Mouse (Mus musculus) kidney, adult 2 months (tissue): Measurements from ENCODE around the gene Tulp4. TPM values are rescaled to one million over a fixed set of nuclear protein-coding genes. Genes with fewer than 3 reads are reported as not detected.

Experiments
- DNase-seq: peaks from one replicate; pipeline ENCODE4 v3.0.0; 2021
- H3K27ac ChIP-seq: fragments of 200-500 bp; 2 replicates; pipeline ENCODE4 v1.5.1; 2012; ENCODE audit warnings: low read depth, low read length, control low read depth, inconsistent platforms; ENCODE audit not compliant: insufficient read depth
- H3K27me3 ChIP-seq: fragments of 200-500 bp; replicated peaks from 2 replicates; pipeline ENCODE4 v1.6.1; 2012; ENCODE audit warnings: mild to moderate bottlenecking, moderate library complexity, low read length, inconsistent platforms; ENCODE audit not compliant: control insufficient read depth, insufficient read depth
- H3K36me3 ChIP-seq: fragments of 200-500 bp; 2 replicates; pipeline ENCODE4 v1.6.1; 2012; ENCODE audit warnings: mild to moderate bottlenecking, moderate library complexity, low read length, inconsistent platforms; ENCODE audit not compliant: control insufficient read depth, insufficient read depth
- H3K4me1 ChIP-seq: fragments of 200-500 bp; 2 replicates; pipeline ENCODE4 v1.6.1; 2011; ENCODE audit warnings: low read length; ENCODE audit not compliant: control insufficient read depth, insufficient read depth
- H3K4me3 ChIP-seq: fragments of 200-500 bp; 2 replicates; pipeline ENCODE4 v1.5.1; 2011; ENCODE audit warnings: mild to moderate bottlenecking, low read depth, low read length, control low read depth; ENCODE audit not compliant: insufficient read depth
- CTCF ChIP-seq: fragments of 200-500 bp; conservative IDR thresholded peaks from 2 replicates; pipeline ENCODE4 v1.5.1; 2011; ENCODE audit warnings: low read depth, mild to moderate bottlenecking, control low read depth, low read length, moderate library complexity, mixed read lengths; ENCODE audit not compliant: insufficient read depth, insufficient read length
- POLR2A ChIP-seq: fragments of 200-500 bp; IDR thresholded peaks from one replicate; pipeline ENCODE4 v1.6.1; 2011; ENCODE audit warnings: low read depth, low read length, control low read depth
- WGBS: fragments of 180-500 bp; shearing (Covaris S2); methylation state at CpG from one replicate; pipeline ENCODE4 v1.1.7; 2018; 5-methylcytosine and 5-hydroxymethylcytosine counted together
- polyA plus RNA-seq: library from polyadenylated mRNA; depleted of rRNA; stranded (reverse); fragments of >200 nt; gene quantifications from 2 replicates; pipeline ENCODE4 v1.2.3, GENCODE M21; 2012

The Tulp4 gene
- polyA plus RNA-seq, 1 experiment, result 42.5 TPM

DNA sequence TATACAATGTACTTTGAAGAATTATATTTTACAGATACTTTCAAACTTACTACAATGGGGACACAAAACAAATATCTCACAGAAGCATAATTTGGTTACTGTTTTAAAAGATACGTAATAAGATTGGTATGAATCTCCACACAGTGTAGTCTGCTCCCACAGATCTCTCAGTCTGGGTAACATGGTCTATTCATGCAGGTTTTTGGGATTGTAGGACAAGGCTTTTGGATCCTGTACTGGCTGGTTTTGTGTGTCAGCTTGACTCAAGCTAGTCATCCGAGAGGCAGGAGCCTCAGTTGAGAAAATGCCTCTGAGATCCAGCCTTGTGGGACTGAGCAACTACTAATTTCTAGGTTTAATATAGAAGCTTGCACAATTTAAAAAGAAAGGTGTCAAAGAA lies 35.1 kb downstream of the Tulp4 start:
- Histone ChIP-seq H3K4me3 (no peak overlapping the region), H3K27ac (no peak overlapping the region), H3K4me1 (no peaks in the 10 kb centered on the region), H3K36me3 (peaks cover 2% of the 10 kb centered on the region; the same call in 1 of the 2 replicates), H3K27me3 (no peaks in the 10 kb centered on the region)
- DNase-seq, result no peak
- WGBS, result 92% methylated on average over 2 of the region's 2 CpGs
- TF ChIP-seq POLR2A, result no peak
- no peak for TF ChIP-seq CTCF

GRCm38 (mm10) chr17:6145244-6145643 lies 39.0 kb downstream of the Tulp4 start:
- WGBS, result 79% methylated on average over 2 of the region's 2 CpGs
- no peak overlapping the region for H3K27ac ChIP-seq
- no peaks in the 10 kb centered on the region for H3K27me3 ChIP-seq
- H3K36me3 ChIP-seq, result no peaks in the 10 kb centered on the region
- no peak for DNase-seq
- H3K4me1 ChIP-seq, result no peaks in the 10 kb centered on the region
- no peak overlapping the region for H3K4me3 ChIP-seq
- TF ChIP-seq POLR2A, result no peak
- TF ChIP-seq CTCF, result no peak

DNA sequence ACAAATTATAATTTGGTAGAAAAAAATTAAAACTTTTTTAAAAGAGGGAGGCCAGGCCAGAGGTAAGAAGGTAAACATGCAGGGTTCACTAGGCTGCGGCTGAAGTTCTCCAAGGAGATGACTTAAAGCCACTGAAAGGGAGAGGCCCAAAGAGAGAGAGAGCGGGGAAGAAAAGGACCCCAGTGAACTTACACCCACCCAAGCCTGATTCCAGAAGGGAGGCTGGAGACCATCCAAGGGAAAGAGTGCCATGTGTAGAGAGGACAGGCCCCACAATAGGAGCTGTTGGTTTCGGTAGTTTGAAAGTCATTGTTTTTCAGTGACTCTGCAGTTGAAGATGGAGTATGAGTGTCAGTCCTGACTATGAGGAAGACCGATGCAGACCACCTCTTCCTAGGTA lies 46.7 kb downstream of the Tulp4 start:
- TF ChIP-seq CTCF, result no peak
- TF ChIP-seq POLR2A, result no peak
- Histone ChIP-seq H3K36me3 (no peaks in the 10 kb centered on the region), H3K27ac (no peak overlapping the region), H3K4me1 (no peaks in the 10 kb centered on the region), H3K27me3 (no peaks in the 10 kb centered on the region), H3K4me3 (no peak overlapping the region)
- no peak for DNase-seq
- 94% methylated on average over 4 of the region's 4 CpGs for WGBS

DNA sequence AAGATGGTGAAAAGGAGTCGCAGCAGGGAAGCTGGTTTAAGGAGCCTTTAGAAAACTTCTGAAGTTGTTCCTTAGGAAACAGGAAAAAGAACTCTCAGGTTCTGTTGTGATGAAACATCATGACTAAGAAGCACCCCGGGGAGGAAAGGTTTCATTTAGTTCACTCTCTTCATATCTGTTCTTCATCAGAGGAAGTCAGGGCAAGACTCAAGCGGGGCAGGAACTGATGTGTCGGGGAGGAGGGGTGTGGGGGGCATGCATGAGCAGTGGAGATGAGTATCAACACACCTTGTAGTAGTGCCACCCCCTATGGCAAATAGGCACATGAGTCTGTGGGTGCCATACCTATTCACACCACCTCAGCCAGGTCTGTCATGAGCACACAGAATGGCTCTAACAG lies 47.3 kb downstream of the Tulp4 start:
- TF ChIP-seq POLR2A (no peak), CTCF (no peak)
- Histone ChIP-seq H3K27me3 (no peaks in the 10 kb centered on the region), H3K4me1 (no peaks in the 10 kb centered on the region), H3K27ac (no peak overlapping the region), H3K36me3 (no peaks in the 10 kb centered on the region), H3K4me3 (no peak overlapping the region)
- 79% methylated on average over 4 of the region's 4 CpGs for WGBS
- DNase-seq, result no peak

GRCm38 (mm10) chr17:6154366-6154765 lies 48.1 kb downstream of the Tulp4 start:
- no peak for TF ChIP-seq POLR2A
- TF ChIP-seq CTCF, result no peak

GRCm38 (mm10) chr17:6160495-6160894 lies 54.3 kb downstream of the Tulp4 start:
- 73% methylated on average over 6 of the region's 6 CpGs for WGBS
- no peaks in the 10 kb centered on the region for H3K36me3 ChIP-seq
- H3K27me3 ChIP-seq, result no peaks in the 10 kb centered on the region
- no peak overlapping the region for H3K4me3 ChIP-seq
- no peaks in the 10 kb centered on the region; the same call in 1 of the 2 replicates for H3K4me1 ChIP-seq
- no peak overlapping the region for H3K27ac ChIP-seq
- TF ChIP-seq CTCF, result no peak
- no peak for TF ChIP-seq POLR2A
- DNase-seq, result no peak

More at GRCm38 (mm10) chr17:6154366-6154765, 48.1 kb downstream of the Tulp4 start:
- Histone ChIP-seq H3K4me1 (no peaks in the 10 kb centered on the region; the same call in 1 of the 2 replicates), H3K27me3 (no peaks in the 10 kb centered on the region), H3K4me3 (no peak overlapping the region), H3K27ac (no peak overlapping the region), H3K36me3 (no peaks in the 10 kb centered on the region)
- DNase-seq, result no peak
- 74% methylated on average over 4 of the region's 4 CpGs for WGBS

GRCm38 (mm10) chr17:6161916-6162315 lies 55.7 kb downstream of the Tulp4 start:
- Histone ChIP-seq H3K27me3 (no peaks in the 10 kb centered on the region), H3K27ac (no peak overlapping the region), H3K4me1 (no peaks in the 10 kb centered on the region; the same call in 1 of the 2 replicates), H3K36me3 (no peaks in the 10 kb centered on the region), H3K4me3 (no peak overlapping the region)
- TF ChIP-seq POLR2A (no peak), CTCF (no peak)
- WGBS, result 90% methylated on average over 9 of the region's 9 CpGs
- DNase-seq, result no peak

GRCm38 (mm10) chr17:6162761-6163160 lies 56.5 kb downstream of the Tulp4 start:
- no peak for TF ChIP-seq CTCF
- no peak for TF ChIP-seq POLR2A
- Histone ChIP-seq H3K36me3 (no peaks in the 10 kb centered on the region), H3K4me3 (no peak overlapping the region), H3K4me1 (peaks cover under 1% of the 10 kb centered on the region; the same call in 1 of the 2 replicates), H3K27ac (no peak overlapping the region), H3K27me3 (no peaks in the 10 kb centered on the region)
- WGBS, result 49% methylated on average over 1 of the region's 1 CpGs
- no peak for DNase-seq
